Mouse (Mus musculus) lung, adult 2 months (tissue): ENCODE measurements at regions not wholly inside any gene's neighbourhood (a gene's known extent, or its start where the extent isn't known, plus 50 kb on each side); places are given as distances from the start of the nearest gene placed in this dataset.

Source experiments
- DNase-seq: peaks from one replicate; pipeline ENCODE4 v3.0.0; 2022
- H3K4me1 ChIP-seq: fragments of 200-500 bp; 2 replicates; pipeline ENCODE4 v1.6.1; 2011; ENCODE audit warnings: low read length; ENCODE audit not compliant: control insufficient read depth, insufficient read depth
- H3K4me3 ChIP-seq: fragments of 200-500 bp; replicated peaks from 2 replicates; pipeline ENCODE3; 2011; ENCODE audit warnings: low read depth, mild to moderate bottlenecking, control low read depth, low read length; ENCODE audit errors: extremely low read depth
- CTCF ChIP-seq: fragments of 200-500 bp; IDR thresholded peaks from 2 replicates; pipeline ENCODE4 v1.5.1; 2011; ENCODE audit warnings: mild to moderate bottlenecking, low read length, control low read depth; ENCODE audit not compliant: insufficient read depth
- POLR2A ChIP-seq: fragments of 200-500 bp; IDR thresholded peaks from 2 replicates; pipeline ENCODE4 v1.6.1; 2011; ENCODE audit warnings: low read depth, mild to moderate bottlenecking, control low read depth, low read length, borderline replicate concordance; ENCODE audit errors: extremely low read depth
- WGBS: fragments of 180-500 bp; shearing (Covaris S2); methylation state at CpG from one replicate; pipeline ENCODE4 v1.1.7; 2018; 5-methylcytosine and 5-hydroxymethylcytosine counted together

DNA sequence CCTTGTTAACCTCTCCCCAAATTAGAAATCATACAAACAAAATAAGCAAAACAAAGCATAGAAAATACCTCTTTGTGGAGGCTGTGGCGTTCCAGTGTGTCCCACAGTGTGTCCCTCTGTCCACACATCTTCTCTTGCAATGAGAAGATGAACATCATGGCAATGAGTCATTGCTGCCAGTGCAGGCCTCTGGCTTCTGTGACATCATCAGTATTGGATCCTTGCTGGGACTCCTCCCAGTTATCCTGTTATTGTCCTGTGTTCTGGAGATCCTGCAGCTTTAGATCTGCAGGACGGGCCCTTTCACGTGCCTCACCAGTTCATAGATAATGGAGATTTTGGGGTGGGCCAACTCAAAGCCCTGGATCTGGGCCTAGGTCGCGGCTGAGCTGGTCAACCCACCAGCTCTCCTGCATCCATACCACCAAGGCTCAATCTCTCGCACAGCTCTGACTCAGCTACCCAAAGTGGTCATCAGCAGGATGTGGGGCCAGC, 80.9 kb downstream of the Tmem212 start:
- TF ChIP-seq POLR2A, result no peak
- no peak for TF ChIP-seq CTCF
- WGBS, result 85% methylated on average over 6 of the region's 6 CpGs
- H3K4me3 ChIP-seq, result no peak overlapping the region
- no peak for DNase-seq
- H3K4me1 ChIP-seq, result no peaks in the 10 kb centered on the region

DNA sequence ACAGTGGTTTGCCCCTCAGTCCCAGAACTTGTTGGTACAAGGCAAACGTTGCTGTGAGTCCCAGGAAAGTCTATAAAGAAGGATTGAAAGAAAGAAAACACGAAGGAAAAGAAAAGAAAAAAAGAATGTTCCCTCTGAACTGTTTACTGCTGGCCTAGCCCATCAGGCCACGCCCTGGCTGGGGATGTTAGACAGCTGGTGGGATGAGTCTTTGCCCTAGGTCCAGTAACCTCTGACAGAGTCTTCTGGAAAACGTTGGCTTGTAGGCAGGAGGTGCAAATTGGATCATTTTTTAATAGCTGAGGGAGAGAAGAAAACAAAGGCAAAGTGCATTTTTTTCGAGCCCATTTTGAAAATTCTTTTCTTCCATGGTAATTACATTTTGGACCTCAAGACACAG, 91.9 kb downstream of the Tmem212 start:
- TF ChIP-seq POLR2A (no peak), CTCF (no peak)
- 60% methylated on average over 5 of the region's 5 CpGs for WGBS
- H3K4me1 ChIP-seq, result no peaks in the 10 kb centered on the region
- no peak overlapping the region for H3K4me3 ChIP-seq
- DNase-seq, result no peak

DNA sequence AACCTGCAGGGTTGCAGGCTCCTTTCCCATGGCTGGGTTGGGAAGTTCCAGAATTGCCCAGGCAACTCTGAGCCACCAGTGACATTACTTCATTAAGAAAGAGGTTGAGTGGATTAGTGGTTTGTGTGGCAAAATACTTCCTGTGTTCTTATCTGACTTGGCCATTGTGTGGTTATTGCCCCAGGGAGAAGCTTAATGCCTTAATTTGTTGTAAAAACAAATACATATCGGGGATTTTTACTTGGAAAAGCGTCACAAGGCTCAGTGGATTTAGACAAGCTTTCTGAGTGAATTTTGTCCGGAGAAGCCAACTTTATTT, 80.5 kb upstream of the Fndc3b start:
- TF ChIP-seq CTCF (no peak), POLR2A (no peak)
- WGBS, result 65% methylated on average over 3 of the region's 3 CpGs
- no peak for DNase-seq
- H3K4me3 ChIP-seq, result no peak overlapping the region
- H3K4me1 ChIP-seq, result no peaks in the 10 kb centered on the region

DNA sequence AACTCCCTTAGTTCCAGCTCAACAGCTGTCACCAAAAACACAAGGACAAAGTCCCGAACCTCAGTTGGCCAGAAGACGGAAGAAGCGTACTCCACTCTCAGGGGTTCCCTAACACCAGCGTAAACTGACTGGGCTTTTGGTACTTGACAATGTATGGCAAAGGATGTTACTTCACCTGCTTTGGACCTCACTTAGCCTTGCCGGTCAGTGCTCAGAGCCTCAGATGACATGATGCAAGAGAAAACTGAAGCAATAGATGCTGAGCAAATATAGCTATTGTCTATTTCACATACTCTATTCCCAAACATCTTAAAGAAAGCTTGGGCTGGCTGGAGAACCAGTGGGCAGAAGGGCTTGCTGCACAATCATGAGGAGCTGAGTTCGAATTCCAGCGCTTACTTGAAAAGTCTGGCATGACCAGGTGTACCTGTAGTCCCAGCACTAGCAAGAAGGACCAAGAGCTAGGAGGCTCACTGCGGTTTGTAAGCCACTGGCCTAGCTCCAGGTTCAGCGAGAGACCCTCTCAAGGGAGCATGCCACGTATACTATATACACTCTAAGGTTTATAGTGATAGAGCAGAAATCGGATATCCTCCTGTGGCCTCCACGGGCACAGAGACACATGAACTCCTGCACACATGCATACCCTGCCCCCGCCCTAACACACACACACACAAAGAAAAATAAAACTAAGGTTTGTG, 80.0 kb upstream of the Fndc3b start:
- Histone ChIP-seq H3K4me1 (no peaks in the 10 kb centered on the region), H3K4me3 (no peak overlapping the region)
- 82% methylated on average over 13 of the region's 13 CpGs for WGBS
- TF ChIP-seq POLR2A, result no peak
- no peak for TF ChIP-seq CTCF
- no peak for DNase-seq

DNA sequence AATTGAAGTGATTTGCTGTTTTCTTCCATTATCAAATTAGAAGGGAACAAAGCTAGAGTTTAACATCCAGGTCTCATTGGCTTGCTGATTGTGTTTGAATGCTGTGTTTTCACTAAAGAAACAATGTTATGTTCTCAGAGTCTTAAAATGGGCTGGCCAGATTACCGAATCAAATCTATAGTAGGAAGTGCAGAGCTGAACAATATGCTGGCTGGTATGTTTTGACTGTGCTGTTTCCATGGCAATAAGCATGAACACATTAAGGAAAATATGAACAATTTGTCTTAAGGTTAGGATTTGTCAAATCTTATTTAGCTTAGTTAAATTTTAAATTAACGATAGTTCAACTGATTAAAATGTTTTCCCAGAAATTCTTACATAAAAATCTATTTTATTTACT, 72.8 kb upstream of the Fndc3b start:
- DNase-seq, result no peak
- TF ChIP-seq CTCF (no peak), POLR2A (no peak)
- Histone ChIP-seq H3K4me1 (no peaks in the 10 kb centered on the region), H3K4me3 (no peak overlapping the region)
- 74% methylated on average over 2 of the region's 2 CpGs for WGBS

DNA sequence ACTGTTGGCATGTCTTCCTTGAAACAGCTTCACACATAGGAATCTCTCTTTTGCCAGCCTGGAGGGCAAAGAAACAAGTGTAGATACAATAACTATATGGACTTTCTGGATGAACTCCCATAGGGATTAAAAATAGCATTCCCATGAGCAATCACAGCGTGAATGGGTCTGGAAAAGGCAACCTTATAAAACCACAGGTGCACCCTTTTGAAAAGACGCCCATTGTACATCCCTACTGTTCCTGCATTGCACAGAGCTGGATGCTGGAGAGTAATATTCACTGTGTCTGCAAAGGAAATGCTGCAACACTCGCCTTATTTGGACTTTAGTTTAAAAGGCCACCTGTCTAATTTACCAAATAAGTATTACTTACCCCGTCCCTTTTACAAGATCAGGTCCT, 72.4 kb upstream of the Fndc3b start:
- no peak for TF ChIP-seq POLR2A
- TF ChIP-seq CTCF, result no peak
- DNase-seq, result no peak
- 84% methylated on average over 4 of the region's 4 CpGs for WGBS
- H3K4me3 ChIP-seq, result no peak overlapping the region
- H3K4me1 ChIP-seq, result no peaks in the 10 kb centered on the region

DNA sequence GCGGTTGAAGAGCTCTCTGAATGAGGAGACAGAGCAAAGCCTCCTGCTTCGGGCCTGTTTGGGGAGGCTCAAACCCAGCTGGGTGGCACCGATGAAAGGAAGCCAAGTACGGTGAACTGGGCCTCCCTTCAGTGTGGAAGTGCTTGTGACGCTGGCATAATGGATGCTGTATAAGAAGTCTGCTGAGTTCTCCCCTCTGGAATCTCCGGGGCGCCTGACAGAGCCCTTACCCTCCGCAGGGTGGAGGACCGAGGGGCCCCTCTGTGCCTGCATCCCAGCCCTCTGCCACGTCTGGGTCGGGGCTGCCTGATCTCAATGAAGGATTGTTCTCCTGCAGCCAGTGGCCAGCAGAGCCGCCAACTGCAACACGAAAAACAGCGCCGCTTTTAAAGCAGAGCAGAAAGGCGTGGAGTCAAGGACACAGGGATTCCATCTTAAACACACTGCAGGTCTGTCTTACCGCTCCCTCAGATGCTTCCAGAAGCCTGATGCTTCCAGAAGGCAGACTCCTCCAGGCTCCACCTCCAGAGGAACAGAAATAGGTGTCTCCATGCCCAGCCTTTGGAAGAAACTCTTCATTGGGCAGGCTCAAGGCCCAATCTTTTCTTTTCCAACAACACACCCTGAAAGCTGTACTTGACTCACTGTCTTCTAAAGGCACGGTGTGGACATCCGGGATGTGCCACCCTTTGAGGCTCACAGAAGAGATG, 71.1 kb upstream of the Fndc3b start:
- no peak overlapping the region for H3K4me3 ChIP-seq
- no peaks in the 10 kb centered on the region for H3K4me1 ChIP-seq
- DNase-seq, result no peak
- TF ChIP-seq POLR2A (no peak), CTCF (no peak)
- 46% methylated on average over 19 of the region's 19 CpGs for WGBS

DNA sequence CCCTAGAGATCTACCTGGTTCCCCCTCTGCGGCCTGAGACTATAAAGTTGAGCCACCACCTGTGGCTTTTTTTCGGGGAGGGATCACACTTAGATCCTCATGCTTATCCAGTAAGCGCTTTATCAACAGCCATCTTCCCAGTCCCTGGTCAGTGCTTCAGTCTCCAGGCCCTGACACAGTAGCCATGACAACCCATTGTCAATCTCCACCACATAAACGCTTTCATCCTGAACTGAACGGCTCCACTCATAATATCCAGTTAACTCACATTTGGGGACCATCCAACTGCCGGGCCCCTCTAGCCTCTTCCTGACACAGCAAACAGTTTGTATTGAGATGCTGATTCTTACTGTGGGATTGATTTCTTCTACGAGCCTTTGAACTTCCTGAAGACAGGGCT, 68.8 kb upstream of the Fndc3b start:
- Histone ChIP-seq H3K4me3 (no peak overlapping the region), H3K4me1 (no peaks in the 10 kb centered on the region)
- WGBS, result 65% methylated on average over 7 of the region's 7 CpGs
- DNase-seq, result no peak
- TF ChIP-seq CTCF (no peak), POLR2A (no peak)

DNA sequence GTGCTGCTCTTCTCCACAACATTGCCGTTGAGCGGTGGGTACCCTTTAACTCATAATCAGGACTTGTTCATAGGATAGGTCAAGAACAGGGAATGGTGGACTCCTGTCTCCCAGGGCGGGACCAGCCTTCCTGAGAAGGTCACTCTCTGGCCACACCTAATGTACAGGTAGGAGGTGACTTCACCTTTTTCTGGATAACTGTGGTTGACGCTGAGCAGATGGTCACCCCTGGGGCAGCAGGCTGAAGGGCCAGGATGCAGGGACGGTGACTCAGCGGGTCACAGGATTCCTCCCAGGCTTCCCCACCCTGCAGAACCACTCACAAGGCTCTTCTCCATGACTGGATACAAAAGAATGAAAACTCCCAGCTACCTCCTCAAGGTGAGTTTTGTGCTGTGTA, 66.6 kb upstream of the Fndc3b start:
- H3K4me1 ChIP-seq, result no peaks in the 10 kb centered on the region
- no peak for TF ChIP-seq CTCF
- no peak for TF ChIP-seq POLR2A
- WGBS, result 88% methylated on average over 6 of the region's 6 CpGs
- no peak overlapping the region for H3K4me3 ChIP-seq
- no peak for DNase-seq

DNA sequence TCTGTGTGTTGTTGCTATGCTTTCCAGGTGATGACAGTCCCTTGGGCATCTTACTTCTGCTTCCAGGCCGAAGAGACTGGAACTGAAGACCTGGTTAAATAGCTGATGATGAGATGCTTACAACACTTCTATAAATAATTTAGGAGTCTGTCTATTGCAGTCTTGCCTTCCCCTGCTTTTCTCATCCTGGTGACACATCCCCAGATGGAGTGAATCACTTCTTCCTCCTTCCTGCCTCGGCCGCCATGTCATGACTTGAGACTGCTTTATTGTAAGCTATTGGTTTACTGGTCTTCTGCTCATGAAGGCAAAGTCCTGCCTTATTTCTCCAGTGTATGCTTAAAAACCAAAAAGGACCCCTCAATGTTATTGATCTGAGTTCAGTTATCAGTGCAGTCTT, 62.1 kb upstream of the Fndc3b start:
- no peak overlapping the region for H3K4me3 ChIP-seq
- TF ChIP-seq POLR2A (no peak), CTCF (no peak)
- H3K4me1 ChIP-seq, result no peaks in the 10 kb centered on the region
- no peak for DNase-seq
- 90% methylated on average over 3 of the region's 3 CpGs for WGBS

DNA sequence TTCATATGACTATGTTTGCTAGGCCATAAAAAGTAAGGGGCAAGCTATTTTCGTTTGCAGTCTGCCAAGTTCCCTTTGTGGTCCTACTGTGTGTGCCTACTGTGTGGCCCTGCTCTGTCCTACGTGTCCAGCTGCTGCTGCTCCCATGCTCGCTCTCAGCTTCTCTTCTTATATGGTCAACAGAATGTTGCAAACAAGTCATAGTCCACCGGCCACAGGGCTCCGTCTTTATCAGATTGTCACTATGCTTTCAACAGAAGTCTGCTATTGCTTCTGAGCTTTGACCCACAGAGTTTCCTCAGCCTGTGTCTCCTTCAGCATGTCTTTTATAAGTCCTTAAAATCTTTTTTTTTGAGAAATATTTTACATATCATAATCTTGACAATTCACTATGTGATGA, 58.3 kb upstream of the Fndc3b start:
- peaks cover 10% of the 10 kb centered on the region for H3K4me1 ChIP-seq
- no peak for DNase-seq
- TF ChIP-seq POLR2A, result no peak
- no peak for TF ChIP-seq CTCF
- H3K4me3 ChIP-seq, result no peak overlapping the region
- WGBS, result 93% methylated on average over 5 of the region's 5 CpGs
